Mouse (Mus musculus) embryonic fibroblast, embryonic 13.5 days (primary cell): ENCODE measurements around the gene Itgb8.

ENCODE experiments used
- CTCF ChIP-seq: IDR thresholded peaks from 2 replicates; pipeline ENCODE4 v1.5.1; 2011; ENCODE audit warnings: mild to moderate bottlenecking, control low read depth, low read length, moderate library complexity, borderline replicate concordance; ENCODE audit not compliant: insufficient read depth
- POLR2A ChIP-seq: IDR thresholded peaks from 2 replicates; pipeline ENCODE4 v1.6.1; 2011; ENCODE audit warnings: low read depth, mild to moderate bottlenecking, control low read depth, low read length, moderate library complexity

DNA sequence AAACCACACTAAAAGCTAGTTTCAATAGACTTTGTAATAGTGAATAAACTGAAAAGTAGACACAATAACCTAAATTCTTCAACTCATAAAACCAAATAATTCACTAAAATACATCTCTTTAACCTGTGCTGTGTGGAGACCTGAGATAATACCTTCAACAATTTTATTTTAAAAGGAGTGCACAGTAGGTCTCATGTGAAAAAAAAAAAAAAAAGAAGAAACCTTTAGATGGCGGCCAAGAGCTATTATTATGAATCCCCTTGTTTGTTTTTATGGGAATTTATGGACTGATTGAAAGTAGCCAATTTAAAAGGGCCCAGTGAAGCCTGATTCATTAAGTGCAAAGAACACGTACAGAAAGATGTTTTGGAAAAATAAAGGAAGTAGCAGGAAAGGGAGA lies 31.4 kb upstream of the Itgb8 start:
- TF ChIP-seq POLR2A = no peak
- no peak for TF ChIP-seq CTCF
